Mouse (Mus musculus) heart, postnatal 14 days (tissue): ENCODE data around the gene Rbfox2. TPM values are rescaled to one million over a fixed set of nuclear protein-coding genes. Genes with fewer than 3 reads are reported as not detected.

Source experiments
- total RNA-seq, 2 experiments: library from RNA; stranded (reverse); gene quantifications; 2 replicates each; pipeline ENCODE4 v1.2.3; 2021

Gene Rbfox2
- total RNA-seq, 2 experiments from 2014 or later = 112 to 118 TPM

Other genes starting within 250 kb of the Rbfox2 start
- under 1 TPM in 1 of 2 experiments, not detected in 1; 0.17 TPM for gene Apol7a, start 92.1 kb upstream of the Rbfox2 start, total RNA-seq
- under 1 TPM in 1 of 2 experiments, not detected in 1; 0.29 TPM for gene Apol9a, start 104.1 kb upstream of the Rbfox2 start, total RNA-seq
- under 1 TPM; 0.33 to 0.71 TPM for gene Apol7b, start 140.5 kb upstream of the Rbfox2 start, total RNA-seq
- gene Apol10a, start 170.0 kb upstream of the Rbfox2 start, total RNA-seq = not detected
- gene Apol11a, start 201.3 kb upstream of the Rbfox2 start, total RNA-seq = not detected
- gene Apol7c, start 226.3 kb upstream of the Rbfox2 start, total RNA-seq = under 1 TPM in 1 of 2 experiments, not detected in 1; 0.17 TPM